15 mouse cellular contexts compared by ENCODE assay signal in the genomic region with DNA sequence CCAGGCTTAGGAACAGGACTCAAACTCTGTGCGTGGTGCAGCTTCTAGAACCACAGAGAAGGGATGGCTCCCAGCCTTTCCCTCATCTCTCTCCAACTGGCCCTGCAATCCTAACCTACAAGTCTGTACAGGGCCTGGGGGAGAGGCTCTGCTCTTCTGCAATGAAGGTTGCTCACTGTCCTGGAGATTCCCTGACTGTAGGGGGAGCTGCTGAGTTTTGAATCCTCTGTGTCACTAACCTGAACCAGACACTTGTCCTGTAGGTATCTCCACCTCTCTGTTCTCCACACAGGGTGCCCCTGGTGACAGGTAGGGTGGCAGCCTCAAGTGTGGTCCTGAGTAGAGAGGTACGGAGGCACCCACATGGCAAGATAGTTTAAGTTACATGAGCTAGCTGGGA. TPM values are rescaled to one million over a fixed set of nuclear protein-coding genes. Genes with fewer than 3 reads are reported as not detected.
DNase-seq lines count a peak whose midpoint lies in the region; ATAC-seq and TF ChIP-seq lines count a peak whose summit lies in the region.
"Had no signal": no experiment of that assay in that cellular context is flagged by ENCODE, and none has a peak within 500 bp of the region (broad histone marks: within the 10 kb centered on the region; RNA-seq: fewer than 3 reads in every experiment).

No protein-coding gene starts in this region.

- H3K4me2 ChIP-seq in heart, postnatal 0 days (ENCODE audit: low read depth, low read length), result no peak overlapping the region
- H3K4me2 ChIP-seq: forebrain, embryonic 12.5 days; intestine, embryonic 15.5 days had no signal

- H3K4me1 ChIP-seq in heart, postnatal 0 days (ENCODE audit: control insufficient read depth, insufficient read depth), result no peaks in the 10 kb centered on the region
- H3K4me1 ChIP-seq in thymus, adult 2 months (replicated peaks; ENCODE audit: control insufficient read depth, insufficient read depth, low read length), result no peaks in the 10 kb centered on the region
- H3K4me1 ChIP-seq: forebrain, embryonic 12.5 days; intestine, embryonic 15.5 days; midbrain, embryonic 10.5 days had no signal

- TF ChIP-seq EP300 in heart, postnatal 0 days (IDR thresholded peaks at IDR 0.05; ENCODE audit: low read depth), result no peak

- ATAC-seq in heart, postnatal 0 days (ENCODE audit: insufficient read depth, low read depth), result no peak

- no peak overlapping the region for H3K4me3 ChIP-seq in heart, postnatal 0 days (ENCODE audit: low read depth, low read length)
- no peak overlapping the region for H3K4me3 ChIP-seq in thymus, adult 2 months (ENCODE audit: control insufficient read depth, insufficient read depth, low read length)
- H3K4me3 ChIP-seq: forebrain, embryonic 12.5 days; intestine, embryonic 15.5 days; midbrain, embryonic 10.5 days had no signal

- TF ChIP-seq CTCF in heart, postnatal 0 days (IDR thresholded peaks at IDR 0.05; ENCODE audit: low read depth), result 0 out of 2 replicates have a peak, but pooled peaks have one; percentile 7
- TF ChIP-seq CTCF in thymus, adult 2 months (IDR thresholded peaks at IDR 0.05; ENCODE audit: borderline replicate concordance, control insufficient read depth, extremely low read depth, insufficient read depth, low read length, poor library complexity), result no peak

- no peaks in the 10 kb centered on the region for H3K9me3 ChIP-seq in heart, postnatal 0 days (replicated peaks; ENCODE audit: control insufficient read depth, low read length)
- H3K9me3 ChIP-seq: forebrain, embryonic 12.5 days; intestine, embryonic 15.5 days; midbrain, embryonic 10.5 days had no signal

- no peak for DNase-seq in heart, postnatal 0 days (ENCODE audit: low spot score)
- DNase-seq in heart, postnatal 4 days, result no peak
- DNase-seq in thymus, postnatal 0 days (ENCODE audit: low spot score), result peak; percentile 40
- DNase-seq in thymus, adult 2 months, result no peak
- peak; percentile 62 for DNase-seq in liver
- DNase-seq in thymus, postnatal 4 days, result peak; percentile 49
- DNase-seq in right cerebral cortex, adult 2 months (ENCODE audit: low spot score in 2 of 2), result no peak
- DNase-seq in adrenal gland, postnatal 4 days (ENCODE audit: low spot score in 2 of 2), result no peak
- DNase-seq: adrenal gland, postnatal 14 days; cerebellum, postnatal 10 days; heart, adult 11 months had no signal

- no peaks in the 10 kb centered on the region for H3K27me3 ChIP-seq in heart, postnatal 0 days (ENCODE audit: control insufficient read depth, insufficient read depth, low read length)
- no peaks in the 10 kb centered on the region for H3K27me3 ChIP-seq in thymus, adult 2 months (ENCODE audit: control insufficient read depth, insufficient read depth, low read length)
- H3K27me3 ChIP-seq: forebrain, embryonic 12.5 days; intestine, embryonic 15.5 days had no signal

- TF ChIP-seq POLR2A in thymus, adult 2 months (IDR thresholded peaks at IDR 0.05; ENCODE audit: control insufficient read depth, extremely low read depth, insufficient read depth, low read length, poor library complexity), result no peak

- no peaks in the 10 kb centered on the region for H3K36me3 ChIP-seq in heart, postnatal 0 days (replicated peaks; ENCODE audit: control insufficient read depth, insufficient read depth, low read length)
- no peaks in the 10 kb centered on the region for H3K36me3 ChIP-seq in thymus, adult 2 months (ENCODE audit: control insufficient read depth, insufficient read depth, low read length)
- H3K36me3 ChIP-seq: forebrain, embryonic 12.5 days; intestine, embryonic 15.5 days; midbrain, embryonic 10.5 days had no signal

- H3K9ac ChIP-seq in heart, postnatal 0 days (replicated peaks; ENCODE audit: low read depth, low read length), result no peak overlapping the region
- H3K9ac ChIP-seq: forebrain, embryonic 12.5 days; intestine, embryonic 15.5 days had no signal

- WGBS in heart, postnatal 0 days, result 61% methylated on average over 2 of the region's 2 CpGs
- 83% methylated on average over 2 of the region's 2 CpGs for WGBS in thymus, adult 2 months

- no peak overlapping the region for H3K27ac ChIP-seq in heart, postnatal 0 days (ENCODE audit: low read depth)
- H3K27ac ChIP-seq in thymus, adult 2 months (ENCODE audit: control insufficient read depth, insufficient read depth, low read length), result no peak overlapping the region
- H3K27ac ChIP-seq: forebrain, embryonic 12.5 days; intestine, embryonic 15.5 days; midbrain, embryonic 10.5 days had no signal

RNA-seq across cellular contexts. Expression of gene Tmem63a, which starts 38.3 kb away (rescaled TPM):
- total RNA-seq in heart, postnatal 0 days (2014; rRNA removed; ENCODE audit: low replicate concordance), result 17.2 and 30.5 TPM in 2 replicates
- 8.5 and 9.6 TPM in 2 replicates for polyA plus RNA-seq in heart, postnatal 0 days (2015; fragmentation: Nextera tagmentation; extraction: Ambion mirVana)
- 10 to 100 TPM; 17.7 to 18.0 TPM for total RNA-seq in heart, postnatal 4 days (2021)
- polyA plus RNA-seq in thymus, postnatal 0 days (2015; fragmentation: Nextera tagmentation; extraction: Ambion mirVana), result 13.8 and 14.4 TPM in 2 replicates
- polyA plus RNA-seq in thymus, adult 2 months (2012; rRNA removed), result 47.3 and 49.3 TPM in 2 replicates
- total RNA-seq in adrenal gland, postnatal 4 days (2021), result 10 to 100 TPM; 32.2 to 33.0 TPM

RNA-seq across cellular contexts. Expression of gene Ephx1, which starts 40.2 kb away (rescaled TPM):
- 6.9 and 13.4 TPM in 2 replicates for total RNA-seq in heart, postnatal 0 days (2014; rRNA removed; ENCODE audit: low replicate concordance)
- 10.2 and 10.6 TPM in 2 replicates for polyA plus RNA-seq in heart, postnatal 0 days (2015; fragmentation: Nextera tagmentation; extraction: Ambion mirVana)
- total RNA-seq in heart, postnatal 4 days (2021), result 10 to 100 TPM; 11.6 to 13.8 TPM
- 12.7 and 15.2 TPM in 2 replicates for polyA plus RNA-seq in thymus, postnatal 0 days (2015; fragmentation: Nextera tagmentation; extraction: Ambion mirVana)
- polyA plus RNA-seq in thymus, adult 2 months (2012; rRNA removed), result 33.2 and 39.3 TPM in 2 replicates
- total RNA-seq in adrenal gland, postnatal 4 days (2021), result 10 to 100 TPM; 85.8 to 86.5 TPM

RNA-seq across cellular contexts. Expression of gene Lefty1, which starts 45.6 kb away (rescaled TPM):
- 1.2 and 1.3 TPM in 2 replicates for total RNA-seq in heart, postnatal 0 days (2014; rRNA removed; ENCODE audit: low replicate concordance)
- 1.6 and 1.7 TPM in 2 replicates for polyA plus RNA-seq in heart, postnatal 0 days (2015; fragmentation: Nextera tagmentation; extraction: Ambion mirVana)
- under 1 TPM; 0.48 to 0.79 TPM for total RNA-seq in heart, postnatal 4 days (2021)
- polyA plus RNA-seq in thymus, postnatal 0 days (2015; fragmentation: Nextera tagmentation; extraction: Ambion mirVana), result 1.7 and 2.9 TPM in 2 replicates
- polyA plus RNA-seq in thymus, adult 2 months (2012; rRNA removed), result 6.0 and 6.4 TPM in 2 replicates
- total RNA-seq in adrenal gland, postnatal 4 days (2021), result 1 to 10 TPM; 1.4 to 2.7 TPM
- polyA plus RNA-seq: neural tube, embryonic 14.5 days had no signal

Comparison
In these comparisons a context has a peak if more than half of its experiments do, and no peak if none do; other contexts are left out.
1. DNase-seq: peak in thymus, postnatal 0 days (single experiment), liver (single experiment) and thymus, postnatal 4 days (single experiment); none in heart, postnatal 0 days (single experiment), heart, postnatal 4 days (single experiment), thymus, adult 2 months (single experiment), right cerebral cortex, adult 2 months (0 of 2) and adrenal gland, postnatal 4 days (0 of 2).